Mouse (Mus musculus) embryonic fibroblast, embryonic 13.5 days (primary cell): ENCODE measurements at regions not wholly inside any gene's neighbourhood (a gene's known extent, or its start where the extent isn't known, plus 50 kb on each side); places are given as distances from the start of the nearest gene placed in this dataset.

Experiments used
- H3K27ac ChIP-seq: 2 replicates; pipeline ENCODE4 v1.5.1; 2012; ENCODE audit warnings: low read length, control low read depth, inconsistent platforms; ENCODE audit not compliant: insufficient read depth
- H3K4me1 ChIP-seq: 2 replicates; pipeline ENCODE4 v1.6.1; 2011; ENCODE audit warnings: low read length; ENCODE audit not compliant: control insufficient read depth, insufficient read depth
- H3K4me3 ChIP-seq: 2 replicates; pipeline ENCODE4 v1.5.1; 2011; ENCODE audit warnings: mild to moderate bottlenecking, control low read depth, low read length; ENCODE audit not compliant: insufficient read depth
- CTCF ChIP-seq: IDR thresholded peaks from 2 replicates; pipeline ENCODE4 v1.5.1; 2011; ENCODE audit warnings: mild to moderate bottlenecking, control low read depth, low read length, moderate library complexity, borderline replicate concordance; ENCODE audit not compliant: insufficient read depth
- POLR2A ChIP-seq: IDR thresholded peaks from 2 replicates; pipeline ENCODE4 v1.6.1; 2011; ENCODE audit warnings: low read depth, mild to moderate bottlenecking, control low read depth, low read length, moderate library complexity

DNA sequence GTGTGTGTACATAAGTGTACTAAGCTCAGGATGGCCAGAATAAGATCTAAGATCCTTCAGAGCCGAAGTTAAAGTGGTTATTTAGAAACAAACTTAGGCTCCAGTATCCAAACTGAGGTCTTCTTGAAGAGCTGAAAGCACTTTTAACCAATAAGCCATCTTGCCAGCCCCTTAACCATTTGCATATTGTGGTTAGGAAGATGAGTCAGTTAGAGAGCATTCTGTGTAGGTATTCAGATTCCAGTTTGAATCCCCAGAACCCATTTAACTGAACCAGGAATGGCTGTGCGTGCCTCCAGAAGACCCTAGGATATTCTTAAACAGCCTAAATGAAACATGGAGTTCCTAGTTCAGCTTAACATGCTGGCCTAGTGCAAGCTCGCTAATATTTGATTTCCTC, 471.6 kb downstream of the Ptprc start:
- no peak overlapping the region for H3K27ac ChIP-seq
- no peaks in the 10 kb centered on the region for H3K4me1 ChIP-seq
- TF ChIP-seq CTCF: no peak
- no peak for TF ChIP-seq POLR2A
- H3K4me3 ChIP-seq: no peak overlapping the region

DNA sequence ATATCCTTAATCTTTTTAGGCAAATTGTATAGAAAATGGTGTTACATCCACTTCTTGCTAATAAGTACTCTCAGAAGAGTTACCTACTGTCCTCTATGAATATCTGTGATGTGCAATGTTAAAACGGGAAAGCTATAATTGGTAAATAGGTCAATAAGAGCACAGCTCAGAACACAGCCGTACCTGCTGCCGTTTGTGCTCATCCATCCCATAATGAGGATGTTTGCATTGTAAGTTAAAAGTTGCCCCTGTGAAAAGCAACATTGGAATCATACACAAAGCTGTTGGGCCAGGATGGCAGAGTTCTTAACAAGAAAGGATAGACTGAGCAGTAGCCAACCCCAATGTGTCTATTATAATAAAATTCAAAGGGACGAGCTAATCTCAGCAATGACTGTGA, 476.6 kb downstream of the Ptprc start:
- Histone ChIP-seq H3K27ac (no peak overlapping the region), H3K4me3 (no peak overlapping the region), H3K4me1 (no peaks in the 10 kb centered on the region)
- TF ChIP-seq CTCF (no peak), POLR2A (no peak)

DNA sequence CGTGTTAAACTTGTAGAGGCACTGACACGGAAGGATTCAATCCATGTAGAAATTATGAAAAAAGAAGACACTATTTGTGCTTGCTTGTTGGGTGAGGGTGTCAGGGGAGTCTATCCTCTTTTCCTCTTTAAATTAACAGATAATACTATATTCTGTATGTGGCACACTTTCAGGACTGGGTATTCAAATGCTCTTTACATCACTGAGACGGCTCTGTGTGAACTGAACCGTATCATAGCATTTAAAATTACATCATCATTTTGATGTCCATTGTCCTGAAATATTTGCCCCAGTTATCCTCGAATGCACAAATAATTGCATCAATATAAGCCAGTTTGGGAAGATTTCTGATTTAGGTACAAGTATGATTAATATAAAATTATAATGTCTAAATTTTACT, 478.2 kb downstream of the Ptprc start:
- no peak overlapping the region for H3K4me3 ChIP-seq
- TF ChIP-seq CTCF (no peak), POLR2A (no peak)
- H3K4me1 ChIP-seq: no peaks in the 10 kb centered on the region
- no peak overlapping the region for H3K27ac ChIP-seq

DNA sequence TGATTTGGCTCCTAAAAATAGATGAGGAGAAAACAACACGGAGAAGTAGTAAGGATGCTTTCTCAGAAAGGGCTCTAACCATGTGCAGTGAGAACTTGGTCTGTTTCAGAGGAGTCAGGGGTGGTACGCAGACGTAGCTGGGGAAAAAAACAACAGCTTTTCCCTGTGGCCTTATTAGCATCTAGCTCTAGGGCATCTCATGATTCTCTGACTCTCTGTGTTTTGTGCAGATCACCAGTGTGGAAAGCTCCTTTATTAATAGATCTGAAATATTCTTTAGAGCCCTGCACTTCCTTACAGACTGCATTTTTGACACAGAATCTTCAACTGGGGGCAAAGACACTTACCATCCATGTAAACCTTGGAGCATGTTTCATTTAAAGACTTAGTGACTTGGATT, 478.7 kb downstream of the Ptprc start:
- no peak for TF ChIP-seq CTCF
- TF ChIP-seq POLR2A: no peak
- H3K4me1 ChIP-seq: no peaks in the 10 kb centered on the region
- H3K27ac ChIP-seq: no peak overlapping the region
- H3K4me3 ChIP-seq: no peak overlapping the region

DNA sequence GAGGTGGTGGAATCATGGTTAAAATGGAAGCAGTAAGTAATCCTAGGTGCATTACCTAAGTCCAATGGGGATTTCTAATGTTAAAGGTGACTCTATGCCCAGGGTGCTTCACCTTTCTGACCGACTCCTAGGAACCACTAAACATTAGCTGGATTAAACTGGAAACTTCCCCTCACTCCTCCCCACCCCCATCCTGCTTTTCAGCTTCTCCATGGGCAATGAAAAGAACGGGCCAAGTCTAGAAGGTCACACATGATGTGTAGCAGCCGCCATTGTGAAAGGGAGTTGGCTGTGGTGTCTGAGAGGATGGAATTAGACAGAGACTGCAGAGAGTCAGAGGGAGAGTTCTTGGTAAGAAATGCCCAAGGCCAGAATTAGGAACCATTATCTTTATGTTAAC, 479.8 kb downstream of the Ptprc start:
- TF ChIP-seq CTCF (no peak), POLR2A (no peak)
- H3K4me1 ChIP-seq: no peaks in the 10 kb centered on the region

DNA sequence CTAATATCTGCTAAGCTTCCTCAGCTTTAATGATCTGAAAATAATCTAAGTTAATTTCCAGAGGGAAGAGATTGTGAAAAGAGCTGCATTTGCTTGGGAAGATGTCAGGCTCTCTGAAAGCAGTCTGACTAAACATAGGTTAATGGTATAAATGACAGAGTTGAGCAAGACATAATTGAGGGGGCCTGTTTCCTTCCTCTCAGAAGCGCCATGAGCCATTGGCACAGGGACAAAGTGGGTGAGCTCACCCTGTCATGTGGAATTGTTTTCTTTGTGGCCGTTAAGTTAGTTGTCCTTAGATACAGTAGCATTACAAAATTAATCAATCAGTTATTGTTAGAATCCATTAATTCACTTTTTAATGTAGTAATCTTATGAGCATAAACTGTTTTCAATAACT, 483.0 kb downstream of the Ptprc start:
- Histone ChIP-seq H3K4me1 (no peaks in the 10 kb centered on the region), H3K27ac (no peak overlapping the region), H3K4me3 (no peak overlapping the region)
- TF ChIP-seq CTCF (no peak), POLR2A (no peak)

More for the DNA sequence above, 479.8 kb downstream of the Ptprc start:
- Histone ChIP-seq H3K27ac (no peak overlapping the region), H3K4me3 (no peak overlapping the region)

DNA sequence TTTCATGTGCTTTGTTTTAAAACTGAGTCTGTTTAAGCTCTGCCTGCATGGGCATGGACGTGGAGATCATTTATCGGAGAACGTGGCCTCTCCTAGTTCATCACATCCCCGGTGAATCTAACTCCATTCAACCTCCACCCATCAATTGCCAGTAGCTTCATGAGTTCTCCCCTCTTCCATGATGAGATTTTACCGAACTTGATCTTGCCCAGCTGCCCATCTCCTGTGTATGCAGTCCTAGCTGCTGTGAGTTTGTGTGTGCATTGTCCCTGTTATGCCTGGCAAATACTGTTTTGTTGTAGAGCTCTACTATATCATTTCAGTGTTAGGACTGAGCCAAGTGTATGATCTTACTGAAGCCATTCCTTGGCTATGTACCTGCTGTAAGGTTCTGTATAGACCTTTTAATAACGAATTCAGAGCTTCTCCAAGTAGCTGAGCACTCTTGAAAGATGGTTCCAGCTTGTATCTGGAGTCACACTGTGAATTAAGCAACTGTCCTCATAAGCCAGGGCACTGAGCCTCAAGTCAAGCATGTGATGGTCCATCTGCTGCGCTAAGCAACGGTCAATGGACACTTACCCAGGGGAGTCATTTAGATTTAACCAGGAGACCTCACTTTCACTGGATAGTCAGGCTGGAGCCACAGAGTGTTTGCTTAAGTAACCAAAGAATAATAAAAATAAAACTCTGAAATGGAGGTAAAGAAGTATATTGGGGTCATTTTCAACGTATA, 484.5 kb downstream of the Ptprc start:
- H3K4me3 ChIP-seq: no peak overlapping the region
- H3K4me1 ChIP-seq: no peaks in the 10 kb centered on the region
- TF ChIP-seq POLR2A (no peak), CTCF (no peak)
- H3K27ac ChIP-seq: no peak overlapping the region

DNA sequence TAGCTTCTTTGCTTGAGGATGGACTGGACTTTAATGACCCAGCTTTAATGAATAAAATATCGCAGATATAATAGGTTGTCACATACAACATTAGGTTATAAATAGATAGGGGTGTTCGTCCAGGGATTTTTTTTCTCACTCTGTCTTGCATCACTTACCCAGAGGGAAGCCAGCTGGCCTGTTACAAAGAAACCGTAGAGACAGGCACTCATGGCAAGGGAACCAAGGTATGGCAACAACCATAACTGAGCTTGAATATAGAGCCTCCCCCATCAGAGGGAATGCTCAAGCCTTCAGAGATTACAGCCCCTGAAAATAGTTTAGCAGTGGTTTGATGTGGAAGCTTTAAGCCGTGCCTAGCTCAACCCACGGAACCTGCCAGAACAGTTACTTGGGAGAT, 504.9 kb downstream of the Ptprc start:
- no peak overlapping the region for H3K27ac ChIP-seq
- TF ChIP-seq CTCF (no peak), POLR2A (no peak)
- H3K4me1 ChIP-seq: no peaks in the 10 kb centered on the region
- no peak overlapping the region for H3K4me3 ChIP-seq

DNA sequence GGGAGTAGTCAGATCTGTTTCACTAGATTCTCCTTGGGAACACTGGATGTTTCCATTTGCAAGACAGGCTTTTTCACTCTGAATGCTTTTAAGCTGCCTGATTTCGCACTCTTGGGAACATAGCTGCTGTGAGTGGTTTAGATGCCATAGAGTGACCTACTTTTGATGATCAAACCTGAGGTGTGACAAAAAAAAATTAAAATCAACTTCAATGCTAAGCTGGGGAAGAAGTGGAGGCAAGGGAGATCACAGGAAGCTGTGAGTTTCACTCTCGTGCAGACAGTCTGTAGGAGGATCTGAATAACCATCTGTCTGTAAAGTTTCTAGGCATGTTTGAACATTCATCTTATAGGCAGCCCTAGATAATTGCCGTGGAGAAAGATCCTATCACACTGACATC, 505.7 kb downstream of the Ptprc start:
- no peak for TF ChIP-seq POLR2A
- TF ChIP-seq CTCF: no peak
- no peak overlapping the region for H3K27ac ChIP-seq
- H3K4me3 ChIP-seq: no peak overlapping the region
- H3K4me1 ChIP-seq: no peaks in the 10 kb centered on the region; the same call in 1 of the 2 replicates

DNA sequence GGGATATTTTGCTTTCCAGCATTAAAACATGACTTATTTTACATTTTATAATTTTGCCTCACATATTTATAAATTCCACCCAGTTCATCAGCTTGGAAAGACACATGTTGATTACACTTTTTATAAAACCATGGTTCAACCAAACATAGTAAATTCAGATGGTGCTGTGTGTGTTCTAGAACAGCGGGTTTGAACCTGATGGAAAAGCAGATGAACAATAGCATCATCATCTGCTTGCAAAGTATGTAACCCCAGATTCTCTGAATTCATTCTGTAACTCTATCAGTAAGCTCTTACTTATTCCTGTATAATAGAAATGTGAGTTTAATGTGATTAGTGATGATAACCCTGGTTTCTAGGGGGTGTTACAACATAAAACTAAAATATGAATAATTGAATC, 517.4 kb downstream of the Ptprc start:
- H3K27ac ChIP-seq: no peak overlapping the region
- no peak for TF ChIP-seq CTCF
- TF ChIP-seq POLR2A: no peak
- no peaks in the 10 kb centered on the region for H3K4me1 ChIP-seq
- H3K4me3 ChIP-seq: no peak overlapping the region
